Mouse (Mus musculus) bone marrow, adult 2 months (tissue): ENCODE data around the gene Scn5a.

ENCODE experiments used
- CTCF ChIP-seq: fragments of 200-500 bp; IDR thresholded peaks from 2 replicates; pipeline ENCODE4 v1.5.1; 2011; ENCODE audit warnings: low read length, control low read depth; ENCODE audit not compliant: control insufficient read depth, insufficient read depth
- POLR2A ChIP-seq: fragments of 200-500 bp; IDR thresholded peaks from 2 replicates; pipeline ENCODE4 v1.6.1; 2011; ENCODE audit warnings: low read depth, mild to moderate bottlenecking, control low read depth, low read length, borderline replicate concordance; ENCODE audit not compliant: control insufficient read depth

DNA sequence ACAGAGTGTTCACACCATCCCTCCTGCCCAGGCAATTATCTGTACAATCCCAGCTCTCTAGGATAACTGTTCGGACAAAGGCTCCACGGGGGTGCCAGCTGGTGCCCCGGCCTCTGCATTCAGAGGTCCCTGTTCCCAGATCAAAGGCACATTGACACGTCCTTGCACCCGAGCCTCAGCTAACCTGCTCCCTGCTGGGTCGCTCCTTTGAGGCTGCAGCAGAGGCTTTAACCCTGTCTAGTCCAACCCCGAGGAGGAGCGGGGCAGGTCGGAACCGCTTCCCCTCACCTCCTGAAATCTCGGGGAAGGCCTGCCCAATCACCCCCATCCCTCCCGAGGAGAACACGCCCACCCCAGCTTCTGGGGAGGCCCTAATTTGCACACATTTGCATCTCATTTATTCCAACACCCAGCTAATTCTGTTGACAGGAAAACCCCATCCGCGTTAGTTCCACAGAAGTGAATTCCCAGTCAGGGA lies 7.4 kb downstream of the Scn5a start:
- TF ChIP-seq CTCF (no peak), POLR2A (no peak)
